Comparison of ENCODE assay signal across 9 mouse cellular contexts in genomic region chr5:72646996-72647395, GRCm38 (mm10). TPM values are rescaled to one million over a fixed set of nuclear protein-coding genes. Genes with fewer than 3 reads are reported as not detected.
DNase-seq lines count a peak whose midpoint lies in the region; ATAC-seq and TF ChIP-seq lines count a peak whose summit lies in the region.
"Had no signal": no experiment of that assay in that cellular context is flagged by ENCODE, and none has a peak within 500 bp of the region (broad histone marks: within the 10 kb centered on the region; RNA-seq: fewer than 3 reads in every experiment).

No protein-coding gene starts in this region.

- in situ Hi-C loops in CH12.LX (cut with MboI; ENCODE audit: low pct_ligation_motif_present, low pct_unique_long_range_greater_than_20kb, low sequenced_read_pairs), result no loop called here

- no peak overlapping the region for H3K27ac ChIP-seq in heart, embryonic 11.5 days (ENCODE audit: low read depth, low read length)
- H3K27ac ChIP-seq in CH12.LX (ENCODE audit: insufficient read depth, low read depth), result no peak overlapping the region
- H3K27ac ChIP-seq in forebrain, embryonic 16.5 days (ENCODE audit: low read length), result no peak overlapping the region
- H3K27ac ChIP-seq in liver, embryonic 16.5 days (ENCODE audit: low read length), result no peak overlapping the region

- intact Hi-C loops in heart, postnatal 36 days (cut with DNase I), result no loop called here

- H3K27me3 ChIP-seq in heart, embryonic 11.5 days (ENCODE audit: control insufficient read depth, insufficient read depth, low read length), result peaks cover 21% of the 10 kb centered on the region
- peaks cover 18% of the 10 kb centered on the region for H3K27me3 ChIP-seq in CH12.LX (replicated peaks)
- H3K27me3 ChIP-seq in forebrain, embryonic 16.5 days (replicated peaks; ENCODE audit: control insufficient read depth, insufficient read depth, low read length), result peaks cover 18% of the 10 kb centered on the region
- H3K27me3 ChIP-seq in liver, embryonic 16.5 days (ENCODE audit: control insufficient read depth, insufficient read depth, low read depth, low read length), result no peaks in the 10 kb centered on the region

- H3K9ac ChIP-seq in heart, embryonic 11.5 days (ENCODE audit: low read depth, low read length), result no peak overlapping the region
- H3K9ac ChIP-seq in CH12.LX (ENCODE audit: insufficient read depth, low read depth), result no peak overlapping the region
- H3K9ac ChIP-seq in forebrain, embryonic 16.5 days (replicated peaks; ENCODE audit: low read depth, low read length), result peak overlapping the region; percentile 26; the same call in 1 of the 2 replicates
- no peak overlapping the region for H3K9ac ChIP-seq in liver, embryonic 16.5 days (ENCODE audit: low read depth, low read length)

- WGBS in heart, embryonic 11.5 days (ENCODE audit: insufficient replicate concordance), result 37% methylated on average over 10 of the region's 10 CpGs
- WGBS in forebrain, embryonic 16.5 days, result 26% methylated on average over 10 of the region's 10 CpGs
- WGBS in liver, embryonic 16.5 days (ENCODE audit: insufficient replicate concordance), result 23% methylated on average over 10 of the region's 10 CpGs

- peak overlapping the region; percentile 48 for H3K4me3 ChIP-seq in heart, embryonic 11.5 days (ENCODE audit: low read depth, low read length)
- H3K4me3 ChIP-seq in CH12.LX (replicated peaks in 1 of 3; ENCODE audit: low read depth in 2 of 3, low read length in 2 of 3, poor library complexity in 1 of 3), result peak overlapping the region in 2 of 3 experiments; percentile 48 to 49
- H3K4me3 ChIP-seq in forebrain, embryonic 16.5 days (replicated peaks; ENCODE audit: low read length), result peak overlapping the region; percentile 54
- H3K4me3 ChIP-seq in liver, embryonic 16.5 days (ENCODE audit: low read depth, low read length), result peak overlapping the region; percentile 62; the same call in 1 of the 2 replicates

- DNase-seq in heart, postnatal 36 days, result no peak
- no peak for DNase-seq in CH12.LX (ENCODE audit: extremely low read depth)
- DNase-seq in urinary bladder, postnatal 14 days (ENCODE audit: low spot score), result no peak
- DNase-seq in right cerebral cortex, postnatal 4 days, result no peak

- no peak for TF ChIP-seq POLR2A in CH12.LX (IDR thresholded peaks at IDR 0.05; ENCODE audit: low read depth, low read length)

- TF ChIP-seq EP300 in CH12.LX (IDR thresholded peaks at IDR 0.05; ENCODE audit: low read length), result no peak

- no peak for TF ChIP-seq CTCF in CH12.LX (conservative IDR thresholded peaks at IDR 0.05 in 1 of 2, IDR thresholded peaks at IDR 0.05 in 1 of 2; ENCODE audit: low read depth in 2 of 2, low read length in 2 of 2)

- dilution Hi-C loops in CH12.LX (cut with MboI; ENCODE audit: extremely low pct_ligation_motif_present, extremely low pct_unique_long_range_greater_than_20kb, low sequenced_read_pairs), result no loop called here

- no peaks in the 10 kb centered on the region for H3K36me3 ChIP-seq in heart, embryonic 11.5 days (ENCODE audit: control insufficient read depth, insufficient read depth, low read length)
- H3K36me3 ChIP-seq in CH12.LX (replicated peaks in 1 of 2; ENCODE audit: control insufficient read depth in 1 of 2, insufficient read depth in 1 of 2, low read length in 1 of 2), result no peaks in the 10 kb centered on the region
- H3K36me3 ChIP-seq in forebrain, embryonic 16.5 days (ENCODE audit: control insufficient read depth, insufficient read depth), result no peaks in the 10 kb centered on the region
- no peaks in the 10 kb centered on the region for H3K36me3 ChIP-seq in liver, embryonic 16.5 days (ENCODE audit: control insufficient read depth, insufficient read depth)

- no peak for TF ChIP-seq RAD21 in CH12.LX (IDR thresholded peaks at IDR 0.05; ENCODE audit: low read depth, low read length)

- H3K9me3 ChIP-seq in heart, embryonic 11.5 days (replicated peaks; ENCODE audit: control insufficient read depth, low read length), result no peaks in the 10 kb centered on the region
- no peaks in the 10 kb centered on the region for H3K9me3 ChIP-seq in CH12.LX (replicated peaks; ENCODE audit: low read length)
- H3K9me3 ChIP-seq in forebrain, embryonic 16.5 days (ENCODE audit: control insufficient read depth, low read length), result no peaks in the 10 kb centered on the region
- no peaks in the 10 kb centered on the region for H3K9me3 ChIP-seq in liver, embryonic 16.5 days (replicated peaks; ENCODE audit: control insufficient read depth, low read length)

- H3K4me1 ChIP-seq in heart, embryonic 11.5 days (ENCODE audit: control insufficient read depth, insufficient read depth, low read length), result peaks cover 4% of the 10 kb centered on the region; the same call in 1 of the 2 replicates
- peaks cover 3 to 17% of the 10 kb centered on the region in 2 experiments; a peak in 2 of 4 replicates for H3K4me1 ChIP-seq in CH12.LX (ENCODE audit: control insufficient read depth in 1 of 2, insufficient read depth in 2 of 2)
- peaks cover 13% of the 10 kb centered on the region for H3K4me1 ChIP-seq in forebrain, embryonic 16.5 days (replicated peaks; ENCODE audit: control insufficient read depth, insufficient read depth, low read length)
- H3K4me1 ChIP-seq in liver, embryonic 16.5 days (ENCODE audit: control insufficient read depth, low read depth, low read length), result peaks cover 2% of the 10 kb centered on the region; the same call in 1 of the 2 replicates

- no peaks in the 10 kb centered on the region for H3K79me2 ChIP-seq in CH12.LX (replicated peaks; ENCODE audit: control insufficient read depth, extremely low read depth, insufficient read depth, poor library complexity, severe bottlenecking)

- peak overlapping the region; percentile 91 for H3K4me2 ChIP-seq in heart, embryonic 11.5 days
- peak overlapping the region; percentile 64 for H3K4me2 ChIP-seq in CH12.LX (ENCODE audit: insufficient read depth, low read depth, poor library complexity, severe bottlenecking)
- H3K4me2 ChIP-seq in forebrain, embryonic 16.5 days (ENCODE audit: low read length), result peak overlapping the region; percentile 97
- H3K4me2 ChIP-seq in liver, embryonic 16.5 days (ENCODE audit: low read depth, low read length), result peak overlapping the region; percentile 76

- ATAC-seq in heart, embryonic 11.5 days (replicated peaks; ENCODE audit: insufficient number of reproducible peaks, low FRiP score, low TSS enrichment), result no peak
- no peak; the same call in 1 of the 2 replicates for ATAC-seq in forebrain, embryonic 16.5 days
- ATAC-seq in liver, embryonic 16.5 days (ENCODE audit: low read depth), result no peak
- no peak for ATAC-seq in frontal cortex, adult (ENCODE audit: low TSS enrichment)

TF ChIP-seq in CH12.LX, 34 proteins besides CTCF, POLR2A, EP300 and RAD21:
- TF ChIP-seq ZC3H11A (IDR thresholded peaks at IDR 0.05; ENCODE audit: low read depth, low read length), result no peak
- TF ChIP-seq IRF4 (IDR thresholded peaks at IDR 0.05; ENCODE audit: low read depth, low read length), result no peak
- no peak for TF ChIP-seq JUND (conservative IDR thresholded peaks at IDR 0.05; ENCODE audit: low read depth, low read length)
- TF ChIP-seq TBP (conservative IDR thresholded peaks at IDR 0.05; ENCODE audit: low read depth, low read length), result no peak
- TF ChIP-seq MXI1 (IDR thresholded peaks at IDR 0.05; ENCODE audit: low read depth, low read length), result no peak
- TF ChIP-seq NELFE (IDR thresholded peaks at IDR 0.05; ENCODE audit: low read depth, low read length), result no peak
- no peak for TF ChIP-seq POLR2AphosphoS2 (IDR thresholded peaks at IDR 0.05; ENCODE audit: low read depth, low read length)
- TF ChIP-seq CHD1 (IDR thresholded peaks at IDR 0.05; ENCODE audit: low read depth, low read length), result no peak
- no peak for TF ChIP-seq UBTF (IDR thresholded peaks at IDR 0.05; ENCODE audit: low read depth, low read length)

RNA-seq across cellular contexts. Expression of gene Nipal1, which starts 0.6 kb away (rescaled TPM):
- 0.04 and 0.61 TPM in 2 replicates for polyA plus RNA-seq in heart, embryonic 11.5 days (2014; fragmentation: Nextera tagmentation; extraction: Ambion mirVana)
- not detected for total RNA-seq in heart, postnatal 36 days (2021)
- total RNA-seq in CH12.LX (2012; rRNA removed), result not detected in 2 replicates
- total RNA-seq in CH12.LX (2014; rRNA removed), result not detected in 2 replicates
- not detected in 2 replicates for polyA plus RNA-seq in CH12.LX (2012; ENCODE audit: insufficient read length, low read depth)
- polyA plus RNA-seq in forebrain, embryonic 16.5 days (2015; fragmentation: Nextera tagmentation; extraction: Ambion mirVana), result 0.20 TPM in 1 of 2 replicates, not detected in the other
- polyA plus RNA-seq in liver, embryonic 16.5 days (2015; fragmentation: Nextera tagmentation; extraction: Ambion mirVana), result 40.1 and 51.0 TPM in 2 replicates

RNA-seq across cellular contexts. Expression of gene Cnga1, which starts 2.9 kb away (rescaled TPM):
- not detected in 2 replicates for polyA plus RNA-seq in heart, embryonic 11.5 days (2014; fragmentation: Nextera tagmentation; extraction: Ambion mirVana)
- total RNA-seq in heart, postnatal 36 days (2021), result not detected
- total RNA-seq in CH12.LX (2012; rRNA removed) (not detected in 2 replicates), CH12.LX (2014; rRNA removed) (not detected in 2 replicates)
- polyA plus RNA-seq in CH12.LX (2012; ENCODE audit: insufficient read length, low read depth), result not detected in 2 replicates
- polyA plus RNA-seq in forebrain, embryonic 16.5 days (2015; fragmentation: Nextera tagmentation; extraction: Ambion mirVana), result not detected in 2 replicates
- polyA plus RNA-seq in liver, embryonic 16.5 days (2015; fragmentation: Nextera tagmentation; extraction: Ambion mirVana), result not detected in 2 replicates
- polyA plus RNA-seq: large intestine, adult 2 months had no signal

RNA-seq across cellular contexts. Expression of gene Gm5868, which starts 59.6 kb away (rescaled TPM):
- polyA plus RNA-seq in heart, embryonic 11.5 days (2014; fragmentation: Nextera tagmentation; extraction: Ambion mirVana), result 0.17 and 0.45 TPM in 2 replicates
- total RNA-seq in heart, postnatal 36 days (2021), result not detected
- total RNA-seq in CH12.LX (2012; rRNA removed) (not detected in 2 replicates), CH12.LX (2014; rRNA removed) (not detected in 2 replicates)
- not detected in 2 replicates for polyA plus RNA-seq in CH12.LX (2012; ENCODE audit: insufficient read length, low read depth)
- 1.2 and 3.3 TPM in 2 replicates for polyA plus RNA-seq in forebrain, embryonic 16.5 days (2015; fragmentation: Nextera tagmentation; extraction: Ambion mirVana)
- not detected in 2 replicates for polyA plus RNA-seq in liver, embryonic 16.5 days (2015; fragmentation: Nextera tagmentation; extraction: Ambion mirVana)
- polyA plus RNA-seq: large intestine, adult 2 months had no signal

Comparison
In these comparisons a context has a peak if more than half of its experiments do, and no peak if none do; other contexts are left out.
1. RNA of gene Nipal1, which starts 0.6 kb away (polyA plus RNA-seq): 40.1 to 51.0 TPM in liver, embryonic 16.5 days; 0.04 to 0.61 TPM in heart, embryonic 11.5 days, not detected in CH12.LX and 0.20 TPM in forebrain, embryonic 16.5 days; every median in the first group is over 10 times any median in the second.
2. Peak in every context shown above with its lines, with median percentiles within 50 percentile points of each other: H3K4me2 ChIP-seq and H3K4me3 ChIP-seq.